Mouse (Mus musculus) liver, postnatal 0 days (tissue): Measurements from ENCODE around the gene Tnni3k. TPM values are rescaled to one million over a fixed set of nuclear protein-coding genes. Genes with fewer than 3 reads are reported as not detected.

Experiments
- ATAC-seq: fragments of 200-750 bp; cut with Nextera tagmentation; 2 replicates; pipeline ENCODE4 v1.8.0; 2017; ENCODE audit warnings: mild to moderate bottlenecking, moderate library complexity
- DNase-seq: peaks from one replicate; pipeline ENCODE4 v3.0.0-alpha.2; 2016
- H3K27ac ChIP-seq: fragments of 300-500 bp; sonication (generic); 2 replicates; pipeline ENCODE4 v1.5.1; 2014; ENCODE audit warnings: antibody characterized with exemption, moderate library complexity, mild to moderate bottlenecking, low read depth
- H3K27me3 ChIP-seq: fragments of 300-500 bp; sonication (generic); 2 replicates; pipeline ENCODE4 v1.6.1; 2014; ENCODE audit warnings: low read length, control low read depth, mixed read lengths; ENCODE audit not compliant: insufficient read depth
- H3K36me3 ChIP-seq: fragments of 300-500 bp; sonication (generic); replicated peaks from 2 replicates; pipeline ENCODE4 v1.6.1; 2014; ENCODE audit warnings: mild to moderate bottlenecking, control low read depth, low read length, moderate library complexity, mixed read lengths; ENCODE audit not compliant: insufficient read depth
- H3K4me1 ChIP-seq: fragments of 300-500 bp; sonication (generic); 2 replicates; pipeline ENCODE4 v1.6.1; 2014; ENCODE audit warnings: antibody characterized with exemption, mild to moderate bottlenecking, control low read depth; ENCODE audit not compliant: insufficient read depth
- H3K4me2 ChIP-seq: fragments of 300-500 bp; sonication (generic); 2 replicates; pipeline ENCODE4 v1.6.1; 2014; ENCODE audit warnings: low read depth, mild to moderate bottlenecking, low read length, moderate library complexity, mixed read lengths
- H3K4me3 ChIP-seq: fragments of 300-500 bp; sonication (generic); 2 replicates; pipeline ENCODE4 v1.5.1; 2014; ENCODE audit warnings: low read depth, low read length
- H3K9ac ChIP-seq: fragments of 300-500 bp; sonication (generic); replicated peaks from 2 replicates; pipeline ENCODE4 v1.6.1; 2014; ENCODE audit warnings: mild to moderate bottlenecking, moderate library complexity
- H3K9me3 ChIP-seq: fragments of 300-500 bp; sonication (generic); 2 replicates; pipeline ENCODE4 v1.6.1; 2016; ENCODE audit warnings: mild to moderate bottlenecking, control low read depth, low read length, mixed read lengths
- CTCF ChIP-seq: sonication (generic); IDR thresholded peaks from 2 replicates; pipeline ENCODE4 v1.5.1; 2016; ENCODE audit warnings: antibody characterized with exemption, low read depth
- EP300 ChIP-seq: IDR thresholded peaks from 2 replicates; pipeline ENCODE4 v1.6.1; 2016; ENCODE audit warnings: antibody characterized with exemption, low read depth, mild to moderate bottlenecking
- WGBS: fragments of 180-500 bp; shearing (Covaris S2); extraction: QIAGEN DNeasy Blood & Tissue Kit; methylation state at CpG from one replicate; pipeline ENCODE4 v1.1.7; 2014; ENCODE audit not compliant: insufficient replicate concordance; 5-methylcytosine and 5-hydroxymethylcytosine counted together
- polyA plus RNA-seq: library from polyadenylated mRNA; unstranded; fragments of >200 nt; fragmentation: Nextera tagmentation; extraction: Ambion mirVana; gene quantifications from 2 replicates; pipeline ENCODE4 v1.2.1, GENCODE M21; 2015

Tnni3k gene
- polyA plus RNA-seq, 1 experiment from 2014 or later, result not detected

GRCm38 (mm10) chr3:154915566-154915965 is 139.6 kb downstream of the Tnni3k start:
- whole genome bisulfite sequencing, result 46% methylated on average over 1 of the region's 1 CpGs
- Histone ChIP-seq H3K9ac (no peak overlapping the region), H3K36me3 (no peaks in the 10 kb centered on the region), H3K27ac (no peak overlapping the region), H3K27me3 (no peaks in the 10 kb centered on the region), H3K4me3 (no peak overlapping the region), H3K4me1 (no peaks in the 10 kb centered on the region), H3K4me2 (no peak overlapping the region), H3K9me3 (no peaks in the 10 kb centered on the region)
- DNase-seq (no peak), ATAC-seq (no peak)
- no peak for TF ChIP-seq EP300
- no peak for TF ChIP-seq CTCF

- Histone ChIP-seq H3K4me2 (no peak overlapping the region), H3K27ac (no peak overlapping the region), H3K9me3 (no peaks in the 10 kb centered on the region), H3K4me3 (no peak overlapping the region), H3K9ac (no peak overlapping the region), H3K4me1 (no peaks in the 10 kb centered on the region), H3K27me3 (no peaks in the 10 kb centered on the region), H3K36me3 (no peaks in the 10 kb centered on the region)
- ATAC-seq (no peak), DNase-seq (no peak)
- TF ChIP-seq EP300, result no peak
- no peak for TF ChIP-seq CTCF
- 68% methylated on average over 6 of the region's 6 CpGs for WGBS
Measured at GRCm38 (mm10) chr3:154913641-154914040, 141.6 kb downstream of the Tnni3k start.

- H3K9me3 ChIP-seq, result no peaks in the 10 kb centered on the region
- no peaks in the 10 kb centered on the region for H3K4me1 ChIP-seq
- no peaks in the 10 kb centered on the region for H3K36me3 ChIP-seq
- no peak overlapping the region for H3K9ac ChIP-seq
- TF ChIP-seq EP300, result no peak
- peak; percentile 36 for TF ChIP-seq CTCF
- no peaks in the 10 kb centered on the region for H3K27me3 ChIP-seq
- H3K4me2 ChIP-seq, result no peak overlapping the region
- no peak overlapping the region for H3K27ac ChIP-seq
- H3K4me3 ChIP-seq, result no peak overlapping the region
- DNase-seq, result peak; percentile 16
- 59% methylated on average over 7 of the region's 7 CpGs for WGBS
- ATAC-seq, result no peak
Measured at GRCm38 (mm10) chr3:154896737-154897136, 158.5 kb downstream of the Tnni3k start.

- no peaks in the 10 kb centered on the region for H3K9me3 ChIP-seq
- ATAC-seq (no peak), DNase-seq (no peak)
- H3K36me3 ChIP-seq, result no peaks in the 10 kb centered on the region
- no peak overlapping the region for H3K4me2 ChIP-seq
- no peak overlapping the region for H3K27ac ChIP-seq
- no peak overlapping the region for H3K4me3 ChIP-seq
- WGBS, result 67% methylated on average over 3 of the region's 3 CpGs
- TF ChIP-seq EP300 (no peak), CTCF (no peak)
- no peak overlapping the region for H3K9ac ChIP-seq
- no peaks in the 10 kb centered on the region for H3K4me1 ChIP-seq
- H3K27me3 ChIP-seq, result no peaks in the 10 kb centered on the region
Measured at GRCm38 (mm10) chr3:154893225-154893624, 162.0 kb downstream of the Tnni3k start.

GRCm38 (mm10) chr3:154885452-154885851 is 169.8 kb downstream of the Tnni3k start:
- Histone ChIP-seq H3K36me3 (no peaks in the 10 kb centered on the region), H3K27ac (no peak overlapping the region), H3K27me3 (no peaks in the 10 kb centered on the region), H3K9me3 (no peaks in the 10 kb centered on the region), H3K4me1 (no peaks in the 10 kb centered on the region), H3K9ac (no peak overlapping the region), H3K4me3 (no peak overlapping the region), H3K4me2 (no peak overlapping the region)
- DNase-seq (no peak), ATAC-seq (no peak)
- TF ChIP-seq CTCF, result no peak
- TF ChIP-seq EP300, result no peak
- WGBS, result 28% methylated on average over 5 of the region's 5 CpGs

GRCm38 (mm10) chr3:154885048-154885447 is 170.2 kb downstream of the Tnni3k start:
- Histone ChIP-seq H3K9me3 (no peaks in the 10 kb centered on the region), H3K27me3 (no peaks in the 10 kb centered on the region), H3K4me2 (no peak overlapping the region), H3K4me1 (no peaks in the 10 kb centered on the region), H3K27ac (no peak overlapping the region), H3K9ac (no peak overlapping the region), H3K4me3 (no peak overlapping the region), H3K36me3 (no peaks in the 10 kb centered on the region)
- TF ChIP-seq EP300, result no peak
- no peak for TF ChIP-seq CTCF
- DNase-seq (no peak), ATAC-seq (no peak)
- WGBS, result 25% methylated on average over 5 of the region's 5 CpGs

GRCm38 (mm10) chr3:154881428-154881986 is 173.7 kb downstream of the Tnni3k start:
- Histone ChIP-seq H3K4me3 (no peak overlapping the region), H3K36me3 (no peaks in the 10 kb centered on the region), H3K9me3 (no peaks in the 10 kb centered on the region), H3K27me3 (no peaks in the 10 kb centered on the region), H3K4me2 (no peak overlapping the region), H3K4me1 (no peaks in the 10 kb centered on the region), H3K27ac (no peak overlapping the region), H3K9ac (no peak overlapping the region)
- TF ChIP-seq CTCF, result no peak
- no peak for TF ChIP-seq EP300
- 33% methylated on average over 2 of the region's 2 CpGs for WGBS
- DNase-seq (no peak), ATAC-seq (no peak)
